Mouse (Mus musculus) adrenal gland, adult 10 weeks (tissue): ENCODE measurements around the gene Fam193b. TPM values are rescaled to one million over a fixed set of nuclear protein-coding genes. Genes with fewer than 3 reads are reported as not detected.

Experiments used
- polyA plus RNA-seq: library from polyadenylated mRNA; stranded (reverse); fragments of 350-450 nt; fragmentation: Illumina TruSeq; extraction: RNeasy Lipid Tissue Mini Kit (QIAGEN cat#74804); gene quantifications from one replicate; pipeline ENCODE4 v1.2.3, GENCODE M21; 2014; ENCODE audit warnings: low read depth, low replicate concordance

The Fam193b gene
- polyA plus RNA-seq, result 4.1 TPM

GRCm38 (mm10) chr13:55571027-55571751, at the start of gene Fam193b:
TSS of gene Fam193b (minus strand) at chr13:55571120.

GRCm38 (mm10) chr13:55599566-55600540, 28.9 kb upstream of the Fam193b start, which contains the start of gene B4galt7:
TSS of gene B4galt7 (plus strand) at chr13:55599896.

GRCm38 (mm10) chr13:55573432-55573831, 2.5 kb upstream of the Fam193b start, which contains the start of gene Tmed9:
TSS of gene Tmed9 (plus strand) at chr13:55573732.

GRCm38 (mm10) chr13:55536194-55537175, 34.4 kb downstream of the Fam193b start, which contains the start of gene Ddx41:
TSS of gene Ddx41 (minus strand) at chr13:55536658.

GRCm38 (mm10) chr13:55529198-55529915, 41.6 kb downstream of the Fam193b start, which contains the start of gene Dok3:
TSS of gene Dok3 (minus strand) at chr13:55529296.

GRCm38 (mm10) chr13:55513111-55513748, 57.7 kb downstream of the Fam193b start, which contains the start of gene Pdlim7:
TSS of gene Pdlim7 (minus strand) at chr13:55513676.

Other genes with a start within 250 kb of the Fam193b start
- gene Rab24, start 249.2 kb downstream of the Fam193b start, polyA plus RNA-seq, result 10.7 TPM
- gene Mxd3, start 241.3 kb downstream of the Fam193b start, polyA plus RNA-seq, result not detected
- 45.9 TPM for gene Lman2, start 208.3 kb downstream of the Fam193b start, polyA plus RNA-seq
- gene Rgs14, start 201.4 kb downstream of the Fam193b start, polyA plus RNA-seq, result not detected
- gene Slc34a1, start 172.9 kb downstream of the Fam193b start, polyA plus RNA-seq, result not detected
- not detected for gene Pfn3, start 155.9 kb downstream of the Fam193b start, polyA plus RNA-seq
- gene F12, start 144.3 kb downstream of the Fam193b start, polyA plus RNA-seq, result not detected
- 7.3 TPM for gene Grk6, start 126.0 kb downstream of the Fam193b start, polyA plus RNA-seq
- gene Prr7, start 106.9 kb downstream of the Fam193b start, polyA plus RNA-seq, result not detected
- gene Dbn1, start 83.0 kb downstream of the Fam193b start, polyA plus RNA-seq, result 1.9 TPM
- 0.17 TPM for gene Pdlim7, start 57.4 kb downstream of the Fam193b start, polyA plus RNA-seq
- gene Dok3, start 41.8 kb downstream of the Fam193b start, polyA plus RNA-seq, result not detected
- gene Ddx41, start 34.5 kb downstream of the Fam193b start, polyA plus RNA-seq, result 2.4 TPM
- gene Tmed9, start 2.6 kb upstream of the Fam193b start, polyA plus RNA-seq, result 86.5 TPM
- gene B4galt7, start 28.8 kb upstream of the Fam193b start, polyA plus RNA-seq, result 2.7 TPM
- gene Caml, start 51.9 kb upstream of the Fam193b start, polyA plus RNA-seq, result 48.3 TPM
- 69.3 TPM for gene Ddx46, start 63.9 kb upstream of the Fam193b start, polyA plus RNA-seq
- gene B230219D22Rik, start 122.0 kb upstream of the Fam193b start, polyA plus RNA-seq, result 189 TPM
- 150 TPM for gene Txndc15, start 143.5 kb upstream of the Fam193b start, polyA plus RNA-seq
- gene Pcbd2, start 156.2 kb upstream of the Fam193b start, polyA plus RNA-seq, result 23.8 TPM
- not detected for gene Catsper3, start 213.4 kb upstream of the Fam193b start, polyA plus RNA-seq